Mouse (Mus musculus) activated CD4-positive, CD25-positive, alpha-beta regulatory T cell, adult 4 months (primary cell): ENCODE results near the gene Zfp457. TPM values are rescaled to one million over a fixed set of nuclear protein-coding genes. Genes with fewer than 3 reads are reported as not detected.

ENCODE experiments used
- ATAC-seq: one replicate; pipeline ENCODE4 v1.8.0; 2017
- polyA plus RNA-seq, 2 experiments: library from polyadenylated mRNA; unstranded; fragments of 100-300 nt; shearing (Covaris generic); gene quantifications; one replicate each; pipeline ENCODE4 v1.2.1; 2017

Gene Zfp457
- polyA plus RNA-seq: 1 to 10 TPM in 1 of 2 experiments, not detected in 1; 1.9 TPM

DNA sequence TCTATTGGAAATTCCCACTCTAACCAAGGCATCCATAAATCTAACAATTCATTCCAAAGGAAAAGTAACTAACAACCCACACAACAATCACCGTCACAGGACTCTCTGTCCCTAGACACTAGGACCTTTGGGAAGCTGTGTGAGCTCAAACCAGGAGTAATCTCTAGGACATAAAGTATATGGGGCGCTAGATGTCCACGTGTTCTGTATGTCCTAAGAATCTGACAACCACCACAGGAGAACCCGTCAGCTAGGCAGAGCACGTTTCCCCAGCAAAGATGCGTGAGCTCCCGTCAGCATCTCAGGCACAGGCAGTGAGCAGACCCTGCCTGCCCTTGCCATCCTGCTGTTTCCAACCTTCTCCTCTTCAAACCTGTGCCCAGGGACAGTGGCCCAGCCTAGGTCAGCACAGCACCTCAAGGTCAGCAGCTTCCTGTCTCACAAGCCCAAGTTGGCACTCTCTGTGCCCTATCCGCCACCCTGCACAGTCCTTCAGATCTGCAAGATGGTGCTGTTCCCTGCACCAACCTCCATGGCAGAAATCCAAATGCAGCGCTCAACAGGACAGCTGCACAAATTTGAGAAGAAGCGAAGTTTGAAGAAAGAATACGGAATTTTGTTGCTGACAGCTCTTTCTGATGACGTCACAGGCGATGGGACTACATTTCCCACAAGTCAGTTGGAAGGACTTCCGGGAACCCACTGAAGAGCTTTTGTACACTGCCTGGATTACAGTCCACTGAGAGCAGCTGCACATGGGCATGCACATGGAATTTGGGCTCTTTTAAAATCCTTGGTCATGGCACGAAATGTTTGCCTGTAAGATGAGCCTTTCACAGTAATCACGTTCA is at the start of gene Zfp457:
TSS of gene Zfp457 (minus strand) at position 664 of the 851 bp plus-strand sequence.
- ATAC-seq: peak; percentile 97

DNA sequence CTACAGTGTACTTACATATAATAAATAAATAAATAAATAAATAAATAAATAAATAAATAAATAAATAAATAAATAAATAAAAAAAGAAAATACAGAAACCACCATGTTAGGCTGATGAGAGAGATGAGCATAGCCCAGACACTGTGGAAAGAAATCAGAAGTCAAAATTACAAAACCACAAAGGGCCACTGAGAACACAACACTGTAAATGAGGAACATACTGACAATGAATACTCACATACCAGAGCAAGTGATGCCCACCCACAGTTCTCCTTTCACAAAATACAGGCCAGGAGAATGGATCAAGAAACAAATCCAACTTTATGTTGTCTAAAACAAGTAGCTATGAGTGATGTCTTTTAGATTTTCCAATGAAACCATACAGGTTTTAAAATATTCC is 45.6 kb upstream of the Zfp457 start:
- ATAC-seq: no peak

DNA sequence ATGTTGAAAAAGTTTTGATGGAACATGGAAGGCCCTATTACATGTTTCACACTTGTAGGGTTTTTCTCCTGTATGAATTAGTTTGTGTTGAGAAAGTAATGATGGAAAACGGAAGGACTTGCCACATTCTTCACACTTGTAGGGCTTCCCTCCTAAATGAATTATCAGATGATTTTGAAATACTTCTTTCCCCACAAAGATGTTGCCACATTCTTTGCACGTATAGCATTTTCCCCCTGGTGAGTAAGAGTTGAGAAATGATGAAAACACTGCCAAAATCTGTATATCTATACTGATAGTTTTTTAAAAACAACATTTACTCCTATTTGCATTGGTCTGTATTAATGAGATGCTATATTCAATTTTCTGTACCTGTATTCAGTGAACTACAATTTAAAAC is 37.1 kb upstream of the Zfp457 start:
- ATAC-seq: no peak

DNA sequence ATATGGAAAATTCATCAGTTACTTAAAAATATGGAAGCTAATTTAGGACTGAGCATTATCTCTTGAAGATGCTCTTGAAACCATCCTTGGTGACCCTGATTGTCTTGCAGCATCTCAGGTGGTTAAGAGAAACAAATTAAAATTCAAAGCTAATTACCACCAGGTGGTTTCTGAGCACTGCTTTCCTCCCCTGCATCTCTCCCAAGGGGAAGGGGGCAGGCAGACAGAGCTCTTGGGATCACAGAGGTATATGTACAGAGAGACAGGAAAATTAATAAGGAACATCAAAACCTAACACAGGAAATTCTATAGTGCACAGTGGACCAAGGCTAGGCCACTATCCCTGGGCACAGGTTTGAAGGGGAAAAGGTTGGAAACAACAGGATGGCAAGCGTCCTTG is 26.6 kb upstream of the Zfp457 start:
- peak; percentile 15 for ATAC-seq

DNA sequence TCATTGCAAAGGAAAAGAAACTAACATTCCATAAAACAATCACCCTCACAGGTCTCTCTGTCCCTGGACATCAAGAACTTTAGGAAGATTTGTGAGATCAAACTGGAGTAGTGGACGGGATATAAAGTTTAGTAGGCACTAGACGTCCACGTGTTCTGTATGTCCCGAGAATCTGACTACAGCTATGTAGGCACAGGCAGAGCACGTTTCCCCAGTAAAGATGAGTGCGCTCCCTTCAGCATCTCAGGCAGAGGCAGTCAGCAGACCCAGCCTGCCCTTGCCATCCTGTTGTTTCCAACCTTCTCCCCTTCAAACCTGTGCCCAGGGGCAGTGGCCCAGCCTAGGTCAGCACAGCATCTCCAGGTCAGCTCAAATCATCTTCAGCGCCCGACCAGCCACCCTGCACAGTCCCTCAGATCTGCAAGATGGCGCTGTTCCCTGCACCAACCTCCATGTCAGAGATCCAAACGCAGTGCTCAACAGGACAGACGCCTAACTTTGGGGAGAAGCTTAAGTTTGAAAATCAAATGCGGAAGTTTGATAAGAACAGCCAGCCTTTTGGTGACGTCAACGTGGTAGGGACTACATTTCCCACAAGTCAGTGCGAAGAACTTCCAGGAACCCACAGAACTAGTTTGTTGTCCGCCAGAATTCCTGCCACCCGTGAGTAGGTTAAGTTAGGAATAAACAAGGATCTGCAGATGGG is 25.9 kb upstream of the Zfp457 start, which contains the start of gene Zfp595:
TSS of gene Zfp595 (minus strand) at position 552 of the 706 bp plus-strand sequence.
- peak; percentile 99 for ATAC-seq

DNA sequence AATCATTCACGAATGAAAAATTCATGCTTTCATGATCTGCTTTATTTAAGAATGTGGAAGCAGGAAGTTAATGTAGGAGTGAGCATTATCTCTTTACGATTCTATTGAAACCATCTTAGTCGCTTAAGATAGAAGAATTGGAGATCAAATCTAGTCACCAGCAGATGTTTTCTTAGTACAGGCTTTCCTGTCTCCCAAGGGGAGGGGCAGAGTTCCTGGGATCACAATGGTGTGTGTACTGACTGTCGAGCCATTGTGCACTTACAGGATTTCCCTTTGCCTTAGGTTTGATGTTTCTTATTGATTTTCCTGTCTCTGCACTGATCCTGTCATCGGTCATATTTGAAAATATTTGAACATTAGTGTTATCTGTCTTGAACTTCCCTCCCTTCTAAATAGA is 433 bp upstream of the Zfp457 start:
- peak; percentile 11 for ATAC-seq

DNA sequence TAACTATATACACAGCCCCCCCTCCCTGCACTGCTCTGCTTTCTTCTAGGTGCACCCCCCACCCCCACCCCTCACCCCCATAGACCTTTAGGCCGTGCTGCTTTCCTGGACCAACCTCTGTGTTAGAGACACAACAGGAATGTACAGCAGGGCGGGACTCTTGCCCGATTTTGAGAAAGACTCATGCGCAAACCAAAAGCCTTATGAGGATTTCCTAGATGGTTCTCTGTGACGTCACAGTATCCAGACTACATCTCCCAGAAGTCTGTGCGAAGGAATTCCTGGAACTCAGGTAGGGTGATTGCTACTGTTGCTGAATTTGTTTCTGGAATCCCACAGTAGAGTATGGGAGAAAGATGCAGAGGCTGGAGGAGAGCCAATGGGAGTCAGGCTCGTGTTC is 28.0 kb downstream of the Zfp457 start, which contains the start of gene Zfp458:
TSS of gene Zfp458 (minus strand) at position 153 of the 400 bp plus-strand sequence.
- no peak for ATAC-seq

DNA sequence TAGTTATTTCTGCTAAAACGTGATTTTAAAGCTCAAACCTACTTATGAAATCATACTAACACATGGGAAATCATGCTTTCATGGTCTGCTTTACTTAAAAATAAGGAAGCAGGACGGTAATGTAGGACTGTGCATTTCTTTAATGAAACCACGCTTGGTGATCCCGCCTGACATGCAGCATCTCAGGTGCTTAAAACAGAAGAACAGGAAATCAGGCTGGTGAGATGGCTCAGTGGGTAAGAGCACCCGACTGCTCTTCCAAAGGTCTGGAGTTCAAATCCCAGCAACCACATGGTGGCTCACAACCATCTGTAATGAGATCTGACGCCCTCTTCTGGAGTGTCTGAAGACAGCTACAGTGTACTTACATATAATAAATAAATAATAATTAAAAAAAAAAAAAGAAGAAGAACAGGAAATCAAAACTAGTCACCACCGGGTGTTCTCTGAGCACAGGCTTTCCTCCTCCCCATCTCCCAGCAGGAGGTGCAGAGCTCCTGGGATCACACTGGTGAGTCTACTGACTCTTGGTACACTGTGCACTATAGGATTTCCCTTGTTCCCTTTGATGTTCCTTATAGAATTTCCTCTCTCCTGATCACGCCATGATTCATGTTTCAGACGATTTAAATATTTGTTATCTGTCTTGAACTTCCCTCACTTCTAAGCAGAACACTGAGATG is 36.8 kb downstream of the Zfp457 start:
- ATAC-seq: peak; percentile 38

DNA sequence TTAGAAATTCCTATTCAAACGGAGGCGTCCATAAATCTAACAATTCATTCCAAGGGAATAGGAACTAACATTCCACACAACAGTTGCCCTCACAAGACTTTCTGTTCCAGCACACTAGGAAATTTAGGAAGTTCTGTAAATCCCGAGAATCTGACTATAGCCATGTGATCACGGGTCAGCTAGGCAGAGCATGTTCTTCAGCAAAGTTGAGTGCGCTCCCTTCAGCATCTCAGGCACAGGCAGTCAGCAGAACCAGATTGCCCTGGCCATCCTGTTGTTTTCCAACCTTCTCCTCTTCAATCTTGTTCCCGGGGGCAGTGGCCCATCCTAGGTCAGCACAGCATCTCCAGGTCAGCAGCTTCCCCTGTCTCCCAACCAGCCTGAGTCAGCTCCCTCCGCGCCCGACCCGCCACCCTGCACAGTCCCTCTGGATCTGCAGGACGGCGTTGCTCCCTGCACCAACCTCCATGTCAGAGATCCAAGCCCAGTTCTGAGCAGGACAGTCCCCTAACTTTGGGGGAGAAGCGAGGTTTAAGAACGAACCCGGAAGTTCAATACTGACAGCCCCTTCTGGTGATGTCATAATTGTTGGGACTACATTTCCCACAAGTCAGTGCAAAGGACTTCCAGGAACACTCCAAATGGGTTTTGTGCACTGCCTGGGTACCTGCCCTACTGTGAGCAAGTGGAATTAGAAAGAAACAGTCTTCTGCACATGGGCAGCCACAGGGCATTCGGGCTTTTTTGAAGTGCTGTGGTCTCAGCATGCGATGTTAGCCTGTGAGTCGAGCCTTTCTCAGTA is 37.5 kb downstream of the Zfp457 start:
- peak; percentile 98 for ATAC-seq

Other genes starting within 250 kb of the Zfp457 start
- 1 to 10 TPM; 5.0 to 8.4 TPM for gene Zfp712, start 245.3 kb downstream of the Zfp457 start, polyA plus RNA-seq
- gene Zfp708, start 208.5 kb downstream of the Zfp457 start, polyA plus RNA-seq: 1 to 10 TPM; 4.8 to 5.0 TPM
- gene Gm28557, start 197.9 kb downstream of the Zfp457 start, polyA plus RNA-seq: 1 to 10 TPM; 3.4 to 5.3 TPM
- under 1 TPM; 0.15 to 0.17 TPM for gene Rslcan18, start 190.2 kb downstream of the Zfp457 start, polyA plus RNA-seq
- 1 to 10 TPM; 1.6 to 2.9 TPM for gene Zfp759, start 184.8 kb downstream of the Zfp457 start, polyA plus RNA-seq
- gene Rsl1, start 133.3 kb downstream of the Zfp457 start, polyA plus RNA-seq: 10 to 100 TPM; 18.8 to 21.6 TPM
- gene Zfp455, start 112.0 kb downstream of the Zfp457 start, polyA plus RNA-seq: 1 to 10 TPM; 5.7 to 6.4 TPM
- gene Zfp458, start 28.0 kb downstream of the Zfp457 start, polyA plus RNA-seq: 1 to 10 TPM; 2.2 to 2.4 TPM
- gene Zfp595, start 26.1 kb upstream of the Zfp457 start, polyA plus RNA-seq: 1 to 10 TPM; 5.4 to 5.9 TPM
- not detected for gene Gm28044, start 54.1 kb upstream of the Zfp457 start, polyA plus RNA-seq
- gene Zfp953, start 54.1 kb upstream of the Zfp457 start, polyA plus RNA-seq: 1 to 10 TPM; 2.9 to 3.4 TPM
- 1 to 10 TPM; 1.3 to 2.3 TPM for gene Gm28041, start 69.2 kb upstream of the Zfp457 start, polyA plus RNA-seq
- 1 to 10 TPM; 6.5 to 8.4 TPM for gene Zfp456, start 69.3 kb upstream of the Zfp457 start, polyA plus RNA-seq
- 10 to 100 TPM; 20.6 to 23.0 TPM for gene Zfp429, start 93.3 kb upstream of the Zfp457 start, polyA plus RNA-seq
- 1 to 10 TPM; 1.8 to 3.1 TPM for gene Zfp459, start 114.9 kb upstream of the Zfp457 start, polyA plus RNA-seq
- 10 to 100 TPM; 13.5 to 15.2 TPM for gene Zfp874a, start 145.1 kb upstream of the Zfp457 start, polyA plus RNA-seq
- 10 to 100 TPM in 1 of 2 experiments, 1 to 10 TPM in 1; 9.3 to 10.8 TPM for gene Zfp874b, start 177.8 kb upstream of the Zfp457 start, polyA plus RNA-seq
- gene Zfp58, start 194.1 kb upstream of the Zfp457 start, polyA plus RNA-seq: 10 to 100 TPM; 15.9 to 17.9 TPM
- gene Gm26965, start 219.7 kb upstream of the Zfp457 start, polyA plus RNA-seq: 1 to 10 TPM in 1 of 2 experiments, not detected in 1; 4.7 TPM
- 10 to 100 TPM; 52.0 to 61.6 TPM for gene Zfp87, start 219.7 kb upstream of the Zfp457 start, polyA plus RNA-seq
- 10 to 100 TPM; 17.4 to 23.4 TPM for gene Zfp748, start 247.3 kb upstream of the Zfp457 start, polyA plus RNA-seq